ENCODE assay signal across 23 mouse cellular contexts in the genomic region with DNA sequence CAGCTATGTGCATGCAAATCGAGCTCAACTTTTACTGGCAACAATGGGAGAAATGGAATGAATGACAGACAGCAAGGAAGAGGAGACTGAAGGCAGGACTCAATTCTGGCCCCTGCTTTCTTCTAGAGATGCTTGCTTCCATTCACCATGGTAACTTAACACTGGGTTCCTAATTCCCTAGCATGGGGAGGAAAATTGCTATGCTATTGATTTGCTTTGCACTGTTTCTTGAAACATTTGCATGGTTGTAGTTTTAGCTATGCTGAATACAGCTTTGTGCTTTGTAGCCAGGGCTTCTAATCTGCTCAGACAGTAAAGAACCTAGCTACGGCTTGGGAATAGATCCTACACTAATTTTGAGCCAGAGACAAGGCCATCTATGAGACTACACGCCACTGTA.
DNase-seq lines count a peak whose midpoint lies in the region; ATAC-seq and TF ChIP-seq lines count a peak whose summit lies in the region.
"Had no signal": no experiment of that assay in that cellular context is flagged by ENCODE, and none has a peak within 500 bp of the region (broad histone marks: within the 10 kb centered on the region; RNA-seq: fewer than 3 reads in every experiment).

No protein-coding gene starts in this region.

- TF ChIP-seq CTCF in hindbrain, postnatal 0 days (IDR thresholded peaks at IDR 0.05; ENCODE audit: low read depth), result no peak

- no peaks in the 10 kb centered on the region for H3K36me3 ChIP-seq in hindbrain, embryonic 11.5 days (ENCODE audit: control insufficient read depth, insufficient read depth, low read length)
- no peaks in the 10 kb centered on the region for H3K36me3 ChIP-seq in hindbrain, postnatal 0 days (ENCODE audit: insufficient read depth, low read length)
- H3K36me3 ChIP-seq in hindbrain, embryonic 12.5 days, result no peaks in the 10 kb centered on the region
- H3K36me3 ChIP-seq in midbrain, embryonic 13.5 days, result no peaks in the 10 kb centered on the region
- H3K36me3 ChIP-seq: heart, embryonic 15.5 days; limb, embryonic 10.5 days; liver, embryonic 15.5 days; lung, embryonic 15.5 days; neural tube, embryonic 13.5 days had no signal

- H3K9me3 ChIP-seq in hindbrain, embryonic 11.5 days (ENCODE audit: control insufficient read depth, low read length), result no peaks in the 10 kb centered on the region
- H3K9me3 ChIP-seq in hindbrain, postnatal 0 days (ENCODE audit: low read length), result no peaks in the 10 kb centered on the region
- H3K9me3 ChIP-seq in hindbrain, embryonic 12.5 days (replicated peaks), result no peaks in the 10 kb centered on the region
- no peaks in the 10 kb centered on the region for H3K9me3 ChIP-seq in midbrain, embryonic 13.5 days
- H3K9me3 ChIP-seq: heart, embryonic 15.5 days; limb, embryonic 10.5 days; liver, embryonic 15.5 days; lung, embryonic 15.5 days; neural tube, embryonic 13.5 days had no signal

- DNase-seq in hindbrain, embryonic 11.5 days (ENCODE audit: low spot score), result peak; percentile 38
- DNase-seq in hindbrain, postnatal 0 days (ENCODE audit: low spot score), result no peak
- no peak for DNase-seq in right cerebral cortex, postnatal 36 days (ENCODE audit: low spot score in 2 of 2)
- DNase-seq in ovary, adult 18-20 months (ENCODE audit: low spot score), result no peak
- DNase-seq in ovary, postnatal 36 days (ENCODE audit: low spot score), result no peak
- DNase-seq: adrenal gland, postnatal 36 days; cerebellum, adult 11 months; cerebellum, adult 9-11 months; heart, postnatal 4 days; kidney, adult 2 months; liver; lung, postnatal 4 days; thymus, adult 18-20 months; thymus, postnatal 36 days had no signal

- H3K9ac ChIP-seq in hindbrain, embryonic 11.5 days (ENCODE audit: low read depth, low read length), result no peak overlapping the region
- no peak overlapping the region for H3K9ac ChIP-seq in hindbrain, postnatal 0 days (replicated peaks; ENCODE audit: low read length)
- no peak overlapping the region for H3K9ac ChIP-seq in hindbrain, embryonic 12.5 days
- H3K9ac ChIP-seq in midbrain, embryonic 13.5 days (replicated peaks), result no peak overlapping the region
- H3K9ac ChIP-seq: heart, embryonic 15.5 days; liver, embryonic 15.5 days; lung, embryonic 15.5 days; neural tube, embryonic 13.5 days had no signal

- no peak overlapping the region for H3K4me3 ChIP-seq in hindbrain, embryonic 11.5 days (ENCODE audit: low read depth, low read length)
- no peak overlapping the region for H3K4me3 ChIP-seq in hindbrain, postnatal 0 days (ENCODE audit: low read length)
- H3K4me3 ChIP-seq in hindbrain, embryonic 12.5 days, result no peak overlapping the region
- H3K4me3 ChIP-seq in midbrain, embryonic 13.5 days (replicated peaks), result no peak overlapping the region
- H3K4me3 ChIP-seq: heart, embryonic 15.5 days; limb, embryonic 10.5 days; liver, embryonic 15.5 days; lung, embryonic 15.5 days; myocyte; neural tube, embryonic 13.5 days had no signal

- 24% methylated on average over 3 of the region's 3 CpGs for WGBS in hindbrain, embryonic 11.5 days
- 18% methylated on average over 3 of the region's 3 CpGs for WGBS in hindbrain, postnatal 0 days
- WGBS in hindbrain, embryonic 12.5 days, result 22% methylated on average over 3 of the region's 3 CpGs
- WGBS in midbrain, embryonic 13.5 days, result 12% methylated on average over 3 of the region's 3 CpGs

- no peaks in the 10 kb centered on the region for H3K27me3 ChIP-seq in hindbrain, embryonic 11.5 days (ENCODE audit: control insufficient read depth, insufficient read depth, low read length)
- no peaks in the 10 kb centered on the region for H3K27me3 ChIP-seq in hindbrain, postnatal 0 days (ENCODE audit: insufficient read depth, low read length)
- H3K27me3 ChIP-seq in hindbrain, embryonic 12.5 days, result no peaks in the 10 kb centered on the region
- no peaks in the 10 kb centered on the region for H3K27me3 ChIP-seq in midbrain, embryonic 13.5 days
- H3K27me3 ChIP-seq: heart, embryonic 15.5 days; liver, embryonic 15.5 days; lung, embryonic 15.5 days; neural tube, embryonic 13.5 days had no signal

- H3K4me2 ChIP-seq in hindbrain, embryonic 11.5 days (replicated peaks; ENCODE audit: low read depth, low read length), result no peak overlapping the region
- H3K4me2 ChIP-seq in hindbrain, postnatal 0 days (ENCODE audit: low read depth, low read length), result no peak overlapping the region
- H3K4me2 ChIP-seq in hindbrain, embryonic 12.5 days (replicated peaks), result no peak overlapping the region
- H3K4me2 ChIP-seq in midbrain, embryonic 13.5 days (replicated peaks), result no peak overlapping the region
- H3K4me2 ChIP-seq: heart, embryonic 15.5 days; liver, embryonic 15.5 days; lung, embryonic 15.5 days; neural tube, embryonic 13.5 days had no signal

- no peak overlapping the region; the same call in 1 of the 2 replicates for H3K27ac ChIP-seq in hindbrain, embryonic 11.5 days (ENCODE audit: low read depth, low read length)
- no peak overlapping the region for H3K27ac ChIP-seq in hindbrain, postnatal 0 days
- 0 out of 2 replicates have a peak overlapping the region, but pooled peaks have one; percentile 13 for H3K27ac ChIP-seq in hindbrain, embryonic 12.5 days
- peak overlapping the region; percentile 22; the same call in 1 of the 2 replicates for H3K27ac ChIP-seq in midbrain, embryonic 13.5 days
- H3K27ac ChIP-seq: heart, embryonic 15.5 days; kidney, postnatal 0 days; limb, embryonic 10.5 days; liver, embryonic 15.5 days; lung, embryonic 15.5 days had no signal

- peak; percentile 72 for ATAC-seq in hindbrain, embryonic 11.5 days (ENCODE audit: low FRiP score)
- ATAC-seq in hindbrain, postnatal 0 days, result no peak
- peak; percentile 68; the same call in 1 of the 2 replicates for ATAC-seq in hindbrain, embryonic 12.5 days (ENCODE audit: low FRiP score)
- peak; percentile 75 for ATAC-seq in midbrain, embryonic 13.5 days

- peaks cover 7% of the 10 kb centered on the region; the same call in 1 of the 2 replicates for H3K4me1 ChIP-seq in hindbrain, embryonic 11.5 days (replicated peaks; ENCODE audit: control insufficient read depth, insufficient read depth, low read length)
- peaks cover 7% of the 10 kb centered on the region; the same call in 1 of the 2 replicates for H3K4me1 ChIP-seq in hindbrain, postnatal 0 days (ENCODE audit: insufficient read depth, low read length)
- peaks cover 26% of the 10 kb centered on the region for H3K4me1 ChIP-seq in hindbrain, embryonic 12.5 days
- H3K4me1 ChIP-seq in midbrain, embryonic 13.5 days (replicated peaks), result peaks cover 27% of the 10 kb centered on the region
- H3K4me1 ChIP-seq: heart, embryonic 15.5 days; liver, embryonic 15.5 days; lung, embryonic 15.5 days had no signal

Comparison
In these comparisons a context has a peak if more than half of its experiments do, and no peak if none do; other contexts are left out.
1. H3K27ac ChIP-seq: peak in hindbrain, embryonic 12.5 days (single experiment) and midbrain, embryonic 13.5 days (single experiment); none in hindbrain, embryonic 11.5 days (single experiment) and hindbrain, postnatal 0 days (single experiment).